Mouse (Mus musculus) midbrain, embryonic 14.5 days (tissue): ENCODE data around the gene Bpifa6. TPM values are rescaled to one million over a fixed set of nuclear protein-coding genes. Genes with fewer than 3 reads are reported as not detected.

Source experiments
- polyA plus RNA-seq: library from polyadenylated mRNA; unstranded; fragments of >200 nt; fragmentation: Nextera tagmentation; extraction: Ambion mirVana; gene quantifications from 2 replicates; pipeline ENCODE4 v1.2.1, GENCODE M21; 2014

The Bpifa6 gene
- polyA plus RNA-seq, 1 experiment from 2014 or later: not detected

Other genes with a start within 250 kb of the Bpifa6 start
- gene Mapre1, start 233.7 kb upstream of the Bpifa6 start, polyA plus RNA-seq: 369 and 443 TPM in 2 replicates
- not detected in 2 replicates for gene Efcab8, start 195.0 kb upstream of the Bpifa6 start, polyA plus RNA-seq
- gene Sun5, start 103.9 kb upstream of the Bpifa6 start, polyA plus RNA-seq: not detected in 2 replicates
- gene Bpifb2, start 99.9 kb upstream of the Bpifa6 start, polyA plus RNA-seq: not detected in 2 replicates
- gene Bpifb6, start 74.6 kb upstream of the Bpifa6 start, polyA plus RNA-seq: 0.12 TPM in 1 of 2 replicates, not detected in the other
- not detected in 2 replicates for gene Bpifb3, start 56.7 kb upstream of the Bpifa6 start, polyA plus RNA-seq
- not detected in 2 replicates for gene Bpifb4, start 36.7 kb upstream of the Bpifa6 start, polyA plus RNA-seq
- not detected in 2 replicates for gene Bpifa2, start 33.3 kb downstream of the Bpifa6 start, polyA plus RNA-seq
- not detected in 2 replicates for gene Bpifa3, start 155.4 kb downstream of the Bpifa6 start, polyA plus RNA-seq
- gene Bpifa1, start 167.9 kb downstream of the Bpifa6 start, polyA plus RNA-seq: not detected in 2 replicates
- gene Bpifa5, start 187.7 kb downstream of the Bpifa6 start, polyA plus RNA-seq: not detected in 2 replicates
- gene Bpifb1, start 215.9 kb downstream of the Bpifa6 start, polyA plus RNA-seq: 0.13 and 0.17 TPM in 2 replicates
- gene Bpifb5, start 248.8 kb downstream of the Bpifa6 start, polyA plus RNA-seq: not detected in 2 replicates